Mouse (Mus musculus): ENCODE results near the gene Ddx23. TPM values are rescaled to one million over a fixed set of nuclear protein-coding genes. Genes with fewer than 3 reads are reported as not detected.

Ddx23 gene
- polyA plus RNA-seq, 1 experiment from 2014 or later: 109 TPM

GRCm38 (mm10) chr15:98610131-98610633, 52.5 kb downstream of the Ddx23 start:
- DNase-seq (ENCODE audit: low read depth, low spot score): no peak
- in situ Hi-C loops (cut with MboI; ENCODE audit: low pct_unique_long_range_greater_than_20kb): no loop called here
- ChIA-PET POLR2A (interaction anchor here (1.0 to 1.1 kb wide), 2 partner anchors 9 to 11 kb away, joined by 4 read pairs; no protein-coding TSS in a partner anchor), CTCF (interaction anchor here (1.1 to 1.6 kb wide), 2 partner anchors 30 to 31 kb away, joined by 3 to 5 read pairs; no protein-coding TSS in a partner anchor)
- H3K27me3 ChIP-seq: no peaks in the 10 kb centered on the region
- no peak for ATAC-seq
- TF ChIP-seq CTCF (IDR thresholded peaks at IDR 0.05): no peak

GRCm38 (mm10) chr15:98609331-98610130, 53.2 kb downstream of the Ddx23 start, which contains the start of gene Adcy6:
Gene Adcy6 (minus strand): TSS chr15:98610076.
- in situ Hi-C loops (cut with MboI; ENCODE audit: low pct_unique_long_range_greater_than_20kb): no loop called here
- ChIA-PET POLR2A (interaction anchor here (0.5 to 1.1 kb wide), 4 partner anchors 9 to 25 kb away, joined by 3 to 4 read pairs (median 4); no protein-coding TSS in a partner anchor), CTCF (interaction anchor here (1.1 to 1.6 kb wide), 2 partner anchors 29 to 30 kb away, joined by 3 to 5 read pairs; no protein-coding TSS in a partner anchor)
- ATAC-seq (peak; percentile 36), DNase-seq (ENCODE audit: low read depth, low spot score) (no peak)
- H3K27me3 ChIP-seq: no peaks in the 10 kb centered on the region
- TF ChIP-seq CTCF (IDR thresholded peaks at IDR 0.05): no peak

DNA sequence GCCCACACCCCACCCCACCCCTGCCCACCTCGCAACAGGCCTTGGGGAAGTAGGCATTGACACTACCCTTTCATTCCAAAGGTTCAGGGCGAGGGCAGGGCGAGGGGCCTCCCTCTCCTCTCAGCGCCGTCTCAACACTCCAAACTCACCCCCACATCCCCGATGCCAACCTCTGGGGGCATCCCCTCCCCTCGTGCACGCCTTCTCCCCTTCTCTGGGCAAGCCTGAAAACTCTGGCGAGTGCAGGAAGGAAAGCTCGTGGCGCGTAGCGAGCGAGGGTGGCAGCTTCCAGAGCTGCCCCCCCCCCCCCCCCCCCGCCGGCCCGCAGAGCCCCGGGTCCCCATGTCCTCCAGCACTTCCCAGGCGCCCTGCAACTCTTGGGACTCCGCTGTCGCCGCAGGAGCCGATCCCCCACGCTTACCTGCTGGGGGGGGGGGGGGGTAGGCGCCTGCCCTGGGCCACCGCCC, 53.9 kb downstream of the Ddx23 start:
- H3K27me3 ChIP-seq: no peaks in the 10 kb centered on the region
- CTCF ChIA-PET: no interaction called here
- POLR2A ChIA-PET: interaction anchor here (0.5 to 0.6 kb wide), 2 partner anchors 25 kb away, joined by 3 to 4 read pairs; no protein-coding TSS in a partner anchor
- in situ Hi-C loops (cut with MboI; ENCODE audit: low pct_unique_long_range_greater_than_20kb): no loop called here
- DNase-seq (ENCODE audit: low read depth, low spot score) (no peak), ATAC-seq (peak; percentile 9)
- TF ChIP-seq CTCF (IDR thresholded peaks at IDR 0.05): no peak

DNA sequence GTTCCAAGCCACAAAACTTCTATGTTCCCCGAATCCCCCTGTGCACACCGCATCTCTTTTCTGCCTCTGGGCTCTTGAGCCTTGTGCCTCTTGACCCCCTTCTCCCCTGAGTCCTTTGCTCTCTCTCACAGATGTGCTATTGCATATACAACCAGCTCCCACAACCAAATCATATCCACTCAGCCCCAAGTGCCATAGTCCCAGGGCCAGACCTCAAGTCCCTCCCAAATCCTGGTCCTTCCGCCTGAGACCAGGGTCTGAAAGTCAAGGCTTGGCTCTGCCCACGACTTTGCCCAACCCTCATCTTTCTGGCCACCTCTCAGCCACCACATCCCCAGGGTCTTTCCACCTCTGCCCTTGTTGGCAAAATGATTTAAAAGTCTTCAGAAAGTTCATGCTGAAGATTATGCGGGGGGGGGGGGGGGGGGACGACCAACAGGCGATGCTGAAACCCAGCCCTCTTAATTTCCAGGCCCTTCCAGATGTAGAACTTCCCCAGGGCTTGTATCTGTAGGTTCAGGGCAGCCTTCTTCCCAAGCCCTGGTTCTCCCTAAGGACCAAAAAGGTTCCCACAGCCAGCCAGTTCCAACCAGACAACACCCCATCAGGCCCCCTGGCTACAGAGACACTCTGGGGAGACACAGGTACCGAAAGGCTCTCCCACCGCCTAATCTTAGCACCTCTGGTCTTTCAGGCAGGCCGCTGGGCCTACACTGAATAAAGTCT, 54.5 kb downstream of the Ddx23 start:
- ATAC-seq (no peak), DNase-seq (ENCODE audit: low read depth, low spot score) (no peak)
- H3K27me3 ChIP-seq: no peaks in the 10 kb centered on the region
- in situ Hi-C loops (cut with MboI; ENCODE audit: low pct_unique_long_range_greater_than_20kb): no loop called here
- TF ChIP-seq CTCF (IDR thresholded peaks at IDR 0.05): no peak
- ChIA-PET POLR2A (interaction anchor here (0.6 kb wide), 1 partner anchor 28 kb away, joined by 3 read pairs; no protein-coding TSS in a partner anchor), CTCF (no interaction called here)

DNA sequence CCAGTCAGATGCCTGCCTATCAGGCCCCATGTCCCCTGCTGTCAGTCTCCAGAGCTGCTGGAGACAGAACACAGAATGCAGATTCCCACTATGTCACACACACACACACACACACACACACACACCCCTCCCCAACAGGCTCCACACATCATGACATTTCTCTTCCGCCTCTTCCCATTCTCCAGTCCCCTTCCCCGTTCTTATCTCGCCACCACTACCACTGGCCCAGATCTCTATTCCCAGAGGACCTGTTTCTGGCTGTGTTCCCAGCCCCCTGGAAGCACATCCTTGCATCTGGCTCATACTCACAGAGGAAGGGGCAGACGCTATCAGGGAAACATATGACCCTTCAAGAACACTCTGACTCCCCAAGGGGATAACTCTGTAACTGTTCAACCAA, 55.1 kb downstream of the Ddx23 start:
- in situ Hi-C loops (cut with MboI; ENCODE audit: low pct_unique_long_range_greater_than_20kb): no loop called here
- POLR2A ChIA-PET: interaction anchor here (0.6 kb wide), 1 partner anchor 27 kb away, joined by 3 read pairs; no protein-coding TSS in a partner anchor
- no peaks in the 10 kb centered on the region for H3K27me3 ChIP-seq
- TF ChIP-seq CTCF (IDR thresholded peaks at IDR 0.05): no peak
- ATAC-seq: no peak
- CTCF ChIA-PET: interaction anchor here (2.1 kb wide), 1 partner anchor 24 kb away, joined by 7 read pairs; no protein-coding TSS in a partner anchor
- no peak for DNase-seq (ENCODE audit: low read depth, low spot score)

GRCm38 (mm10) chr15:98606739-98607138, 56.0 kb downstream of the Ddx23 start:
- POLR2A ChIA-PET: interaction anchor here (0.8 kb wide), 1 partner anchor 27 kb away, joined by 3 read pairs; no protein-coding TSS in a partner anchor
- no peaks in the 10 kb centered on the region for H3K27me3 ChIP-seq
- ATAC-seq: no peak
- no peak for TF ChIP-seq CTCF (IDR thresholded peaks at IDR 0.05)
- in situ Hi-C loops (cut with MboI; ENCODE audit: low pct_unique_long_range_greater_than_20kb): no loop called here
- CTCF ChIA-PET: interaction anchor here (1.3 to 2.1 kb wide), 2 partner anchors 10 to 23 kb away, joined by 3 to 7 read pairs; no protein-coding TSS in a partner anchor
- DNase-seq (ENCODE audit: low read depth, low spot score): no peak

- in situ Hi-C loops (cut with MboI; ENCODE audit: low pct_unique_long_range_greater_than_20kb): no loop called here
- no peaks in the 10 kb centered on the region for H3K27me3 ChIP-seq
- ATAC-seq (no peak), DNase-seq (ENCODE audit: low read depth, low spot score) (no peak)
- TF ChIP-seq CTCF (IDR thresholded peaks at IDR 0.05): no peak
- CTCF ChIA-PET: interaction anchor here (1.3 to 2.1 kb wide), 3 partner anchors 10 to 23 kb away, joined by 3 to 7 read pairs (median 3); no protein-coding TSS in a partner anchor
- POLR2A ChIA-PET: interaction anchor here (0.6 to 1.2 kb wide), 2 partner anchors 25 to 69 kb away, joined by 3 to 4 read pairs; no protein-coding TSS in a partner anchor
Measured at GRCm38 (mm10) chr15:98606051-98606536, 56.6 kb downstream of the Ddx23 start.

GRCm38 (mm10) chr15:98604041-98604575, 58.6 kb downstream of the Ddx23 start:
- H3K27me3 ChIP-seq: no peaks in the 10 kb centered on the region
- ATAC-seq: no peak
- POLR2A ChIA-PET: interaction anchor here (1.5 kb wide), 1 partner anchor 12 kb away, joined by 5 read pairs; no protein-coding TSS in a partner anchor
- TF ChIP-seq CTCF (IDR thresholded peaks at IDR 0.05): no peak
- no peak for DNase-seq (ENCODE audit: low read depth, low spot score)
- CTCF ChIA-PET: interaction anchor here (1.0 to 2.9 kb wide), 3 partner anchors 12 to 28 kb away, joined by 3 to 12 read pairs (median 6); no protein-coding TSS in a partner anchor
- in situ Hi-C loops (cut with MboI; ENCODE audit: low pct_unique_long_range_greater_than_20kb): no loop called here

DNA sequence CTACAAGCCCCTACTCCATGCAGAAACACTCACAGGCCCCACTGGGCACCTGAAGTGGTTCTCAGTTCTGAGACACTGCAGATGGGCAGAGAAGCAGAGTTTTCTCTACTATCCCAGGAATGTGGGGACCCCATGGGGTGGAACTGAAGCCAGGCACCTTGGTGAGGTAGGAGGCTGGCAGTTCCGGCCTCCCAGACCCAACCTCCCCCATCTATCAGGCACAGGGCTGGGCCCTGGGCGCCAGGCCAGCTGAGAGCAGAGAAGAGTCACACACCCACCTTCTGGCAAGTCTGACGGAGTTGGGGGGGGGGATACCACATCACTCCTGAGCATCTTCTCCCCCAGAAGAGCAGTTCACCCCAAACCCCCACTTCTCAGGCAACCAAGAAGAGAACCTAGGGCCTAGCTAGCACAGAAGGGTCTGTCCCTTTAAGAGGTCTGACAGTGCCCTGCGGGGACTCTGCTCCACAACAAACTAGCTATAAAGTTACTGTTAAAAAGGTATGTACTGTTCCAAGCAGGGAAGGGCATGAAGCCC, 59.7 kb downstream of the Ddx23 start:
- peak; percentile 48 for ATAC-seq
- no peaks in the 10 kb centered on the region for H3K27me3 ChIP-seq
- TF ChIP-seq CTCF (IDR thresholded peaks at IDR 0.05): no peak
- no peak for DNase-seq (ENCODE audit: low read depth, low spot score)
- in situ Hi-C loops (cut with MboI; ENCODE audit: low pct_unique_long_range_greater_than_20kb): no loop called here
- POLR2A ChIA-PET: no interaction called here
- CTCF ChIA-PET: interaction anchor here (1.0 to 2.9 kb wide), 4 partner anchors 13 to 29 kb away, joined by 3 to 12 read pairs (median 5); no protein-coding TSS in a partner anchor
